Mouse (Mus musculus) midbrain, embryonic 14.5 days (tissue): ENCODE results near the gene Ankrd33b. TPM values are rescaled to one million over a fixed set of nuclear protein-coding genes. Genes with fewer than 3 reads are reported as not detected.

Source experiments
- ATAC-seq: fragments of 200-750 bp; cut with Nextera tagmentation; 2 replicates; pipeline ENCODE4 v1.8.0; 2017; ENCODE audit warnings: moderate number of reproducible peaks, moderate library complexity; ENCODE audit not compliant: low FRiP score, low TSS enrichment
- DNase-seq: peaks from one replicate; pipeline ENCODE4 v3.0.0-alpha.2; 2015
- H3K27ac ChIP-seq: fragments of 300-500 bp; sonication (generic); replicated peaks from 2 replicates; pipeline ENCODE4 v1.5.1; 2014; ENCODE audit warnings: mild to moderate bottlenecking, low read depth, low read length, moderate library complexity
- H3K27me3 ChIP-seq: fragments of 300-500 bp; sonication (generic); 2 replicates; pipeline ENCODE4 v1.6.1; 2014; ENCODE audit warnings: low read length, control low read depth, mixed read lengths; ENCODE audit not compliant: control insufficient read depth, insufficient read depth
- H3K36me3 ChIP-seq: fragments of 300-500 bp; sonication (generic); 2 replicates; pipeline ENCODE4 v1.6.1; 2014; ENCODE audit warnings: low read length, control low read depth; ENCODE audit not compliant: control insufficient read depth, insufficient read depth
- H3K4me1 ChIP-seq: fragments of 300-500 bp; sonication (generic); 2 replicates; pipeline ENCODE4 v1.6.1; 2014; ENCODE audit warnings: mild to moderate bottlenecking, antibody characterized with exemption, low read length, control low read depth; ENCODE audit not compliant: control insufficient read depth, insufficient read depth
- H3K4me2 ChIP-seq: fragments of 300-500 bp; sonication (generic); 2 replicates; pipeline ENCODE4 v1.6.1; 2014; ENCODE audit warnings: mild to moderate bottlenecking, low read length, moderate library complexity
- H3K4me3 ChIP-seq: fragments of 300-500 bp; sonication (generic); replicated peaks from 2 replicates; pipeline ENCODE4 v1.5.1; 2014; ENCODE audit warnings: low read depth, low read length
- H3K9ac ChIP-seq: fragments of 300-500 bp; sonication (generic); replicated peaks from 2 replicates; pipeline ENCODE4 v1.6.1; 2014; ENCODE audit warnings: mild to moderate bottlenecking, low read length, moderate library complexity
- H3K9me3 ChIP-seq: fragments of 300-500 bp; sonication (generic); 2 replicates; pipeline ENCODE4 v1.6.1; 2016; ENCODE audit warnings: low read length, control low read depth, mixed read lengths; ENCODE audit not compliant: control insufficient read depth
- WGBS: fragments of 180-500 bp; shearing (Covaris S2); extraction: QIAGEN DNeasy Blood & Tissue Kit; methylation state at CpG from one replicate; pipeline ENCODE4 v1.1.7; 2014; 5-methylcytosine and 5-hydroxymethylcytosine counted together
- polyA plus RNA-seq: library from polyadenylated mRNA; unstranded; fragments of >200 nt; fragmentation: Nextera tagmentation; extraction: Ambion mirVana; gene quantifications from 2 replicates; pipeline ENCODE4 v1.2.1, GENCODE M21; 2014

Ankrd33b gene
- polyA plus RNA-seq, 1 experiment from 2014 or later: 0.64 TPM

GRCm38 (mm10) chr15:31392135-31392534 is 24.6 kb upstream of the Ankrd33b start:
- no peaks in the 10 kb centered on the region for H3K4me1 ChIP-seq
- no peak overlapping the region for H3K4me3 ChIP-seq
- H3K9ac ChIP-seq: no peak overlapping the region
- no peak for ATAC-seq
- 90% methylated on average over 4 of the region's 4 CpGs for WGBS
- no peak overlapping the region for H3K27ac ChIP-seq
- H3K9me3 ChIP-seq: 0 out of 2 replicates have a peak, but pooled peaks cover 5% of the 10 kb centered on the region
- no peak for DNase-seq
- no peak overlapping the region for H3K4me2 ChIP-seq
- H3K36me3 ChIP-seq: no peaks in the 10 kb centered on the region
- H3K27me3 ChIP-seq: no peaks in the 10 kb centered on the region

GRCm38 (mm10) chr15:31381936-31382468 is 14.5 kb upstream of the Ankrd33b start:
- H3K27me3 ChIP-seq: no peaks in the 10 kb centered on the region
- peak; percentile 8 for DNase-seq
- H3K4me1 ChIP-seq: no peaks in the 10 kb centered on the region
- no peak overlapping the region for H3K9ac ChIP-seq
- no peak for ATAC-seq
- H3K4me2 ChIP-seq: no peak overlapping the region
- H3K36me3 ChIP-seq: no peaks in the 10 kb centered on the region
- H3K9me3 ChIP-seq: no peaks in the 10 kb centered on the region
- H3K27ac ChIP-seq: no peak overlapping the region
- 78% methylated on average over 11 of the region's 11 CpGs for WGBS
- H3K4me3 ChIP-seq: no peak overlapping the region

- no peak for ATAC-seq
- no peak overlapping the region for H3K4me3 ChIP-seq
- H3K9me3 ChIP-seq: no peaks in the 10 kb centered on the region
- DNase-seq: no peak
- H3K27me3 ChIP-seq: no peaks in the 10 kb centered on the region
- H3K27ac ChIP-seq: no peak overlapping the region
- no peak overlapping the region for H3K9ac ChIP-seq
- H3K4me2 ChIP-seq: no peak overlapping the region
- no peaks in the 10 kb centered on the region for H3K36me3 ChIP-seq
- 91% methylated on average over 3 of the region's 3 CpGs for WGBS
- no peaks in the 10 kb centered on the region for H3K4me1 ChIP-seq
These were observed 11.9 kb upstream of the Ankrd33b start for GRCm38 (mm10) chr15:31379471-31379870.

GRCm38 (mm10) chr15:31375212-31375611 is 7.7 kb upstream of the Ankrd33b start:
- 66% methylated on average over 4 of the region's 4 CpGs for WGBS
- DNase-seq (no peak), ATAC-seq (no peak)
- no peaks in the 10 kb centered on the region for H3K36me3 ChIP-seq
- no peak overlapping the region for H3K27ac ChIP-seq
- no peaks in the 10 kb centered on the region; the same call in 1 of the 2 replicates for H3K27me3 ChIP-seq
- no peaks in the 10 kb centered on the region for H3K9me3 ChIP-seq
- H3K9ac ChIP-seq: no peak overlapping the region
- no peaks in the 10 kb centered on the region for H3K4me1 ChIP-seq
- no peak overlapping the region for H3K4me3 ChIP-seq
- H3K4me2 ChIP-seq: no peak overlapping the region

- Histone ChIP-seq H3K36me3 (no peaks in the 10 kb centered on the region), H3K9ac (no peak overlapping the region), H3K27me3 (peaks cover 47% of the 10 kb centered on the region), H3K27ac (no peak overlapping the region), H3K4me2 (no peak overlapping the region), H3K4me1 (peaks cover 9% of the 10 kb centered on the region), H3K4me3 (no peak overlapping the region), H3K9me3 (no peaks in the 10 kb centered on the region)
- ATAC-seq (no peak), DNase-seq (peak; percentile 21)
- 9% methylated on average over 12 of the region's 12 CpGs for WGBS
These were observed 1.6 kb upstream of the Ankrd33b start for GRCm38 (mm10) chr15:31369125-31369612.

- Histone ChIP-seq H3K27me3 (peaks cover 47% of the 10 kb centered on the region), H3K9ac (no peak overlapping the region), H3K4me1 (peaks cover 9% of the 10 kb centered on the region), H3K4me2 (no peak overlapping the region), H3K4me3 (no peak overlapping the region), H3K36me3 (no peaks in the 10 kb centered on the region), H3K9me3 (no peaks in the 10 kb centered on the region), H3K27ac (no peak overlapping the region)
- ATAC-seq: no peak
- 16% methylated on average over 8 of the region's 8 CpGs for WGBS
- DNase-seq: no peak
These were observed 1.0 kb upstream of the Ankrd33b start for GRCm38 (mm10) chr15:31368556-31368955.

GRCm38 (mm10) chr15:31366596-31367480 is 688 bp downstream of the Ankrd33b start:
- H3K36me3 ChIP-seq: no peaks in the 10 kb centered on the region
- H3K4me1 ChIP-seq: peaks cover 9% of the 10 kb centered on the region
- no peaks in the 10 kb centered on the region for H3K9me3 ChIP-seq
- ATAC-seq: no peak; the same call in 1 of the 2 replicates
- WGBS: under 1% methylated on average over 70 of the region's 72 CpGs
- peaks cover 47% of the 10 kb centered on the region for H3K27me3 ChIP-seq
- H3K9ac ChIP-seq: peak overlapping the region; percentile 48
- DNase-seq: peak; percentile 49
- peak overlapping the region; percentile 99 for H3K4me2 ChIP-seq
- H3K4me3 ChIP-seq: peak overlapping the region; percentile 43
- H3K27ac ChIP-seq: no peak overlapping the region

GRCm38 (mm10) chr15:31365720-31366591 is 1.6 kb downstream of the Ankrd33b start:
- Histone ChIP-seq H3K4me3 (peak overlapping the region; percentile 43), H3K27me3 (peaks cover 47% of the 10 kb centered on the region), H3K9ac (no peak overlapping the region), H3K27ac (no peak overlapping the region), H3K4me2 (peak overlapping the region; percentile 99), H3K4me1 (peaks cover 9% of the 10 kb centered on the region), H3K9me3 (no peaks in the 10 kb centered on the region), H3K36me3 (no peaks in the 10 kb centered on the region)
- WGBS: 2% methylated on average over 37 of the region's 37 CpGs
- ATAC-seq (no peak), DNase-seq (no peak)
